Mouse (Mus musculus) A20 (cell line): ENCODE data around the gene Kif5c.

Experiments
- DNase-seq: peaks from one replicate; pipeline ENCODE4 v3.0.0-alpha.2; 2011; ENCODE audit warnings: low read depth, low spot score

Gene Kif5c

DNA sequence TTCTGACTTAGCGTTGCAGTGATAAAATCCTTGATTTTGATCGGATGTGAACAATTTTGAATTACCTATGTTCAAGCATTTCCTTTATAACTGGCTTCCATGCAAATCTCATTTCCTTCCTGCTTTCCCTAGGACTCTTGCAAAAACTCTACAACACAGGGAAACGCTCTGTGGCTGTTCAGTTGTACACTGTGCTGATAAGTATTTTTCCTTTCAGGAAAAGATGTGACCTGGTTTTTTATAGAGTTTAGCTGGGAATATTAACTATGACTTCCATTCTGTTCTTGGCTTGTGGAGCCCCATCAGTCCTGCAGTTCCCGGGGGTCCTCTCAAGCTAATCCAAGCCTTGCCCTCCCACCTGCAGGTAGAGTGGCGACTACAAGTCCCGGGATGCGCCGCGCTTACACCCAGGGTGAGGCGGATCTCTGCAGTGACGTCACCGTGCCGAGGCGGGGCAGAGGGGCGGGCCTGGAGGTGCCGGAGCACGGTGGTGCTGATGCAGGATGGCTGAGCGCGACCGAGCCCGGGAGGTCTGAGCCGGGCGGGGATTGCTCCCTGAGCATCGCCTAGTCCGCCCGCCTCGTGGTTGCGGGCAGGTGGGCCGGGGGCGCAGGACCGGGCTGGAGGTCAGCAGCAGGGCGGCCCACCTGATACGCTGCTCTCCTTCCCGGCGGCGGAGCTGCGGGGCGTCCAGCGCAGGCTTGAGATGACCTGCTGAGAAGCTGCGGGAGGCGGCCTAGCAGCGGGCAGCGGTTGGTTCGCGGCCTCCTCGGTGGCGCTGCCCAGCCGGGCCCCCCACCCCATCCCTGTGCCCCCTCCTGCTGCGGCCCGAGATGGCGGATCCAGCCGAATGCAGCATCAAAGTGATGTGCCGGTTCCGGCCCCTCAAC is at the start of gene Kif5c:
Kif5c (plus strand) TSS at position 470 of the 890 bp plus-strand sequence.
- DNase-seq, result no peak

DNA sequence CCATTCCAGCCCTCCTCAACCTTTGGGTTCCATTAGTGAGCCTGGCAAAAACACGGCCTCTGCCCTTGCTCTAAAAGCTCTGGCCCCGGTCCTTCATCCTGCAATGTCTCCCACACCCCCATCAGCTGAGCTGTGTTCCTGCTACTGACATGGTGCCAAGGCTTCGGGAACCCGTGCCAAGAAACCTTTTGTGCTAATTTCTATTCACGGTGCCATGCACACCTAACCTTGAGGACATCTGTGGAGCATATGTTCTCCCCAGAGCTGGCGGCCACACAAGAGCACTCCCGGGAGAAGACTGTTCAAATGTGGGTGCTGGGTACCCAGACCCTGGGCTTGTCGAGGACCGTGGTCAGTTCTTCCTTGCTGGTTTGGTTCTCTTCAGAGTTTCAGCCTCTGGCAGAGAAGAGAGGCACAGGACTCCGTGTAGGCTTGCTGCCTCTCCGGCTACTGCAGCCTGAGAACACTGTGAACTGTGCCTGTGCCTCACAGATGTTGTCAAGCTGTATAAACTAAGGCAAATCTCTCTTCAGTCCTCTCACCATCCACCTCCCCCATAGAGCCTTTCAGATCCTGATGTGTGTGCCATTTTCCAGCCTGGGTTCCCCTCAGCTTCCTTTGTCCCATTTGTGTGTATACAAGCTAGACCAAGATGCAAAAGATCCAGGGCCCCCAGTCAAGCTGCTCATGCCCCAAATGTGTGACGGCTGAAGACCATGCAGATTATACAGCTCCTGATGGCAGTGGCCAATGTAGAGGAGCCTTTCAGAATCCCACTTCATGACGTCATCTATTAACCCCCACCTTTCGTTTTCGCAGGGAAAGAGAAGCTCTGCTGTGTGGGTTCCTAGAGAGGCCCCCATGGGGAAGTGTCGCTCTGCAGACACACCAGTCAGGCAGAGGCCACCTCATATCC is 49.0 kb upstream of the Kif5c start:
- DNase-seq, result no peak

DNA sequence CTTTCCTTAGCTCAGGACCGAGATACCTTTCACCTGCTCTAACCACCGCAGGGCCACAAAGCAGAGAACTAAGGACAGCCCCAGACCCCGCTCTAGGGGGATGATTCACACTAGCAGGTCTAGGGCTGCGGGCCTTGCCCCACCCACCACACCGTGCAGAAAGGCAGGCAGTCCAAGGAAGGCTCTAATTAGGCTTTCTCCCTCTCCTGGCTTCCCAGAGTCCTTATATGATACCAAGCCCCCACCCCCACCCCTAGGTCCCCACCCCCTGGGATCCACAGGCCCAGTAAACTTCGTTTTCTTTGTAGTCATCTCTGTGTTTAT is 48.4 kb upstream of the Kif5c start:
- no peak for DNase-seq

DNA sequence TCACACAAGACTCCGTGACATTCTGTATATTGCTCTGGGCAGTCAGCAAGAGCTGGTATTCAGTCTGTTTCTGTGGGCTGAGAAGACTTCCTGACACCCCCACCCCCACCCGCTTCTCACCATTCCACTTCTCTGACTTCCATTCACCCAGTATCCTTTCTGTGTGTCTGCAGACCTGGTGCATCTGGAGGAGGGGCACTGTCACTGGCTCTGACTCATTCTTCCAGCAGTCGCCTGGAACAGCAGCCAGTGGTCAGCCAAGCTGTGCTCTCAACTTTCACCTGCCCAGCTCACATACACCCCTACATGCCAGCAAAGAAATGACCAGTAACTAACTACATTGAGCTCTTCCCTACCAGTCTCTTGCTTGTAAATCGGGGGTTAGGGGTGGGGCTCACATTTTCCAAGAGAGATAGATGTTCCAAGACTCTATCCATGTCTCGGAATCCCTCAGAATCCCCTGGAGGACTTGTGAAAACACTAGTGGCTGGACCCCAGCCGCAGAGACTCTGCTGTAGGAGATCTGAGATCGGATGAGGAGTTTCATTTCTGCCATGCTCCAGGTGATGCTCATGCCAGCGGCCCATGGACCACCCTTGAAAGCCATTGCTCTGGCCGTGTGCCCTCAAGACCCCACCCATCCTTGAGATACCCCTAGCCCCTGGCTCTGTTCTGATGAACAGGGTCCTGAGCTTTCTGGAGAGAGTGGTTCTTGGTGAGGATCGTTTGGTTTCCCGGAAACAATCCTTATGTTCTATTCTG is 47.8 kb upstream of the Kif5c start:
- no peak for DNase-seq

DNA sequence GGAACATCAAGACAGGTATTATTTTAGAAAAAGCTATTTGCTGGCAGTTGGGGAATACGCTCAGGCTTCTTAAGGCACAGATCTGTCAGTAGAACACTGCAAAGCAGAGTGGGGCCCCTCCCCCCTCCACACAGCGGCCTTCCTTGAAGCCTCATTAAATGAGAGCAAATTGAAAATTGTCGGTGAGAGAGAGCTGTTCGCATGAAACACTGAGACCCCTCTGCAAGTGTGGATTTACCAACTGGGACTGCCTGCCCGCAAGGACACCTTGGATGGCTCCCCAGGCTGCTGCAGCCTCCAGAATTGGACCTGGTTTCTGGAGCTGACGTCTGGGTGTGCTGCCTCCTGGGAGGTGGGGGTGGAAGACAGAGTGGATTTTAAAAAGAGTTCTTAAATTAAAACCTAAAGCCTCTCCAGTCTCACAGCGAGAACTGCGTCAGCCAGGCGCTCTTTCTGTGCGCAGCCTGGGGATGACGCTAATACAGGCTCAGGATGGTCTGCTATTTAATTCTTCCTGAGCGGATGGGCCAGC is 46.9 kb upstream of the Kif5c start:
- no peak for DNase-seq

DNA sequence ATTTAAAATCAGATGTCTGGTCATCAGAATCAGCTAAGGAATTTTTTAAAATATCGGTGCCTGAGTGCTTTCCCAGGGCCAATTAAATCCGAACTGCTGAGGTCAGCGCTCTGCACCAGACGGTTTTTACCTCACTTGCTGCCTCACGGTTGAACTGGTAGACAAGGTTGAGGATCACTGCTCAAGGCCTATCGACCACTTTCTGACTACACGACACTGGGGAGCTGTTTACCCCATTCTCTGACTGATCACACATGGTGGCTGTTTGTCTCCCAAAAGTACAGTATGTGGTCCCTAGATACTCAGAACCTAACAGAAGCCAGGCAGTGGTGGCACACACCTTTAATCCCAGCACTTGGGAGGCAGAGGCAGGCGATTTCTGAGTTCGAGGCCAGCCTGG is 46.4 kb upstream of the Kif5c start:
- DNase-seq, result no peak

DNA sequence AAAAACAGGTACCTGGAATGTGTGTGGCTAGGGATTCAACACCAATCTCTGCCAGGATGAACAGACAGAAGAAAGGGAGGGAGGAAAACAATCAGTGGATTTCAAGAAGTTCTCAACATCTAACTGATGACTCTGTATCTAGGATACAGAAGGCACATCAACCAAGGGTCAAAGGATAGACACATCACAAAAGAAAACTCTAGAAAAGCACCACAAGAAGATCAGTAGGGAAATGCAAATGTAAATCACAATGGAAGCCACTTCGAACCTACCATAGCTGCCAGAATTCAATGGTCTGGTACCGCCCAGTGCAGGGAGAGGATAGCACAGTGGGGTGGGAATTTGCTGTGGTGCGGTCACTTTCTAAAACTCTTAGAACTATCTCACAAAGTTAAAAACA is 45.8 kb upstream of the Kif5c start:
- DNase-seq, result no peak

DNA sequence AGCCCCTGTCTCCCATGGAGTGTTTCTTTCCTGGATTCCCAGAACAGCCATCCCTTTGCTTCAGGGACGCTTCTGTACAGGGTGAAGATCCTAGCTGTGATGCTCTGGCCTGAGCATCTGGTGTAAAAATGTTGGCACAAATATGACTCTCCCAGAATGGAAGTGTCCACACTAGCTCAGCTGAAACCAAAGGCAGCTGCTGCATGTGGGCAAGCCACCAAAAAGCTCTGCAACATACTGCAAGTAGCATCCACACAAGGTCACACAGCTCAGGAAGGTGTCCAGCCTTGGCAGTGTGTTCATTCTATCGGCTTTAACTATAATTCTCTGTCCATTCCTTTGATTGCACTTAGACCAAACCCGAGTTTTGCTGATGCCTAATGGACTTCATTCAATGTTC is 38.5 kb upstream of the Kif5c start:
- DNase-seq, result no peak

DNA sequence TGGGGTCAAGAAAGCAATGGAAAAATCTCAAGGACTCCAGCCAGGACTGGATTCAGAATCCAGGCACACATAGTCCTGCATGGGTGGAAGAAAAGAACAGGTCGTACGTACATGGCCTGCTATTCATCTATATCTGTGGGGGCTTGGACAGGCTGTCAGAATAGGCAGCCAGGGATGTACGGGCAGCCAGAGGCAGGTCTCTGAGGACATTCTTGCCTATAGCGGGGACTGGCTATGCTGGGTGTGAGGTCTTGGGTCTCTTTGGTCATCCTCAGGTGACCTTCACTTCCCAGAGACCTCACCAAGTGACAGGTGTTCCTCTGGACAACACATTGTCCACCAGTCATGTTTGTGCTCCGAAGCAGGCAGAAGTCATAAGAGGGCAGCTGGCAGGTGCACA is 36.6 kb upstream of the Kif5c start:
- no peak for DNase-seq

DNA sequence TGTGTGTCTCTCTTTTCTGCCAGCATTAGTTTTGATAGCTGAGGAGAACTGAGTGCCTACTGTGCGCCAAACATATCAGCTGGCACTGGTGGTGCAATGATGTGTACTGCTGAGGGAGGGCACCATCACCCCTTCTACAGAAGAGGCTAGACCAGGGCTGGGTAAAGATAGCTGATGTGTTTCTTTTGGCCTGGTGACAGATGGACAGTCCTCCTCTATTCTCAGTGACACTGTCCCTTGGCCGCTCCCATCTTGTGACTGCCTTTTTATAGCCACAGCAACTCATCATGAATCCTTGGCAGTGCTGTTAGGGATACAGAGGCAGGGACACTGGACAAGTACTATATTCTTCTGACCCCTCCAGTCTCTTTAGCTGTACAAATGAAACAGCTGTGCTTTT is 35.8 kb upstream of the Kif5c start:
- no peak for DNase-seq

DNA sequence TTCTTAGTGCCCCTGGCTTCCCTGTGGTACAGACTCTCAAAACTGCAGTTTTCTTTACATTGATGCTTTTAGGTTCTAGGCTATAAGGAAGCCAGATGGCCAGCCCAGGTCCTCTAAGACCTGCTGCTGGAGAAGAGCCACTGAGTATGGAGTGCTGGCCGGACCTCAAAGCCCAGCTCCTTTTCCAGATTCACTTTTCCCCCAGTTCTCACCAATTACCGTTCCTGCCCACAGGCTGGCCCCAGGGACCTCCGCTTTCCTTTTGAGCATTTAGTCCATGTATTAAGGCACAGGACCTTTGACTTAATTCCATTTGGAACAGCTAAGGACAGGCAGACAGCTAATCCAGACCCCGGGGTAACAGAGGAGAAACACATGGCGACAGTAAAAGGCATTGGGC is 28.6 kb upstream of the Kif5c start:
- DNase-seq, result no peak

DNA sequence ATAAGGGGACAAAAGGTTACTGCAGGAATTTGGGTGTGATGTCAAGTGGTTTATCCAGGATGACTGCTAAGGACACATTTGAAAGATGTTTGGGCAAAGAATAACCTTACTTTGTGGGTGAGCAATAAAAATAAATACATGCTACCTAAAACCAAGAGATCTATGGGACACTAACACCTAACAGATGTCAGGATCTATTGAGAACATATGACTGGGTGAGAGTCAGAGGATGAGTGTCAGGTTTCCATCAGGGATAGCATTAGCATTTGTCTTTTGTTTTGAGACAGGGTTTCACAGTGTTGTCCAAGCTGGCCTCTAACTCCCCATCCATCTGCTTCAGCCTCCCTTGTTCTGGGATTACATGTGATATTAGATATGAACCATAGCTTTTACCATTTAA is 26.2 kb upstream of the Kif5c start:
- no peak for DNase-seq

DNA sequence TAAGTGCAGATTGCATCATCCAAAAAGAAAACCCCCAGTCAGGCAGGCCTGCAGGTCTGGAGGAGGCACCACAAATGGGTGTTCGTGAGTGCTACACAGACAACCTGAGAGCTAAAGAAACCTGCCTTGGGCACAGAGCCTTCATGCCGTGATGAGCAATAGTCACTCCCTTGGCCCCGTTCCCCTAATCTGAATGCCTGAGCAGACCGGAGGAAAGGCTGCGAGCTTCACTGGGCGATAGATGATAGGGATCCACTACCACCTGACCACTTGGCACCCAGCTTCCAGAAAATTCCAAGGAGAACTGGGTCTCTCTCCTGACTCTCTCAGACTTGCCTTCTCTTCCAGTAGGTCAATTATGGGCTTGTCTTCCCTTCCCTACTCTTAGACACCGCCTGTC is 24.2 kb upstream of the Kif5c start:
- DNase-seq, result no peak

DNA sequence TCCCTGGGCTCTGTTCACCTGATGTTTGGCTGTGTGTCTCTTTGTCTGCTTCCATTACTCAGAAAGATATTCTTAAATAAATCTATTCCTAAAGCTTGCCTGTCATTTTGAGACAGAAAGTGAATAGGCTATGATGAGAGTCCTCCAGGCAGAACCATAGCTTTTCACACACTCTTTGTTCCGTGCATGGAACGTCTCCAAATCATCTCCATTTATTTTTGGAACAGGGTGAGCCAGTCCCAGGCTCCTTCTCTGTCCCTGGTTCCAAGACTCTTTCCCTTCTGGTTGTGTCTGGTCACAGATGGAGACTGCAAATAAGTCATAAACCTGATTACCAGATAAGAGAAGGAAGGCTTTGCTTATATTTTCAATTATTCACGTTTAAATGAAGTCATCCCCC is 22.8 kb upstream of the Kif5c start:
- DNase-seq, result no peak

DNA sequence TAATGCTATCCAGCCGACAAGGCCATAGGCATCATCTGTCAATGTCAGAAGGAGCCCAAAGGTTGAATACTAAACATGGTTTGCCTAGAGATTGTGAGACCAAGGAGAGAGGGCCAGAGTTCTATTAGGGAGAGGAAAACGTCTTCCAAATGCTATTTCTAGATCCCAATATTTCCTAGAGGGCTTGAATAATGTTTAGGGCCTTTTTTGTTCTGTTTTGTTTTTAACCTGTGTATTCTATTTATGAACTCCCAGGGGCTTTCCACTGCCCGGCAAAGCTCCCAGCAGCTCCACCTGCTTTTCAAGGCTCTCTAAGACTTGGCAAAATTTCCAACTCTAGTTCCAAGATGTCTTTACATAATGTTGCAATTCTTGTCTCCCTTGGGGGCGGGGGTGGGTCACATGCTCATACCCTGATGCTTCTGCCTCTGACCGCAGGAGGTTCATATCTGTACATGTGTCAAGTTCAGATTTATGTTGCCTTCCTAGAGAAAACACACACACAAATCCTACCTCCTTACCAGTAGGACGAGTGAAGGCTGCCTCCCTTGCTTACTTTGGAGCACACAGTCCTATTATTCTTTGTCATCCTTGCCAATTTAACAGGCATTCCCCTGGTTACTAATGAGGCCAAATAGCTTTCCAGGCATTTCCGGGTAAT is 18.9 kb upstream of the Kif5c start:
- DNase-seq, result no peak

DNA sequence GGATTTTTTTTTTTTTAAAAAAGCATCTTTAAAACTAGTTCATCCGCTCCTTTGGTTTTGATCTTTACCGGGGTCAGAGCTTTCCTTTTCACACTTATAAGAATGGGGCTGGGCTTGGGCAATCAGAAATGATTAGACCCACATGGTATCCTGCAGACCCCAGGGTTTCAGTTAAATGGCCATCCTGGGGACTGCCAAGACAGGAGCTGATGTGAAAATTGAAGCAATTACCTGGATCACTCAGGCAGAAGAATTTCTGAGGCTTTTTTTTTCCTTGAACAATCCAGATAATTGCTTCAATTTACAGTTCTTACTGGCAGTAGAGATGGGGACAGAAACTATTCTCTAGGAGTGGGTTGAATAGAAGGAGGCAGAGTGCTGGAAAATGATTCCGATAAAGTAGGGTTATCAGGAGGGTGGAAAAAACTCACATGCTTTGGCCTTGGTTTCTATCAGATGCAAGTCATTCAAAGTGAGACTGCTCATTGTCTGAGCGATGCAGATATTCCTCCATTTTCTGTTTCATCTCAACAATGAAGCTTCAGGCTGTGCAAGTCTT is 16.2 kb upstream of the Kif5c start:
- DNase-seq, result no peak

DNA sequence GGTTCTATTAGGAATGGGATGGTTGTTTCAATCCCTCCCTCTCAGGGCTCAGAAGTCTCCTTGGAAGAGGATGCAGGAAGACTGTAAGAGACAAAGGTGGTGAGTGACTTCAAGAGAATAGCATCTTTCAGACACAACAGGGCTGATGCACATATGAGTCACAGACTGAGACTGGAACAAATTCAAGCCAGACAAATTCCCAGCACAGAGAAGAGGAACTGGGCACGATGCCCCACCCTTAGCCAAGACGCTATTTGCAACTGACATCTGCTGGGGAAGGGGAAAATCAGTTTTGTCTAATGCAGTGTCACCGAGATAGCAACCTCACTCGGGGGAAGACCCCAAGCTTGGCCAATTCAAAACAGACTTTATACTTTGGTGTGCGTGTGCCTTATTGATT is 9.5 kb upstream of the Kif5c start:
- peak; percentile 59 for DNase-seq

DNA sequence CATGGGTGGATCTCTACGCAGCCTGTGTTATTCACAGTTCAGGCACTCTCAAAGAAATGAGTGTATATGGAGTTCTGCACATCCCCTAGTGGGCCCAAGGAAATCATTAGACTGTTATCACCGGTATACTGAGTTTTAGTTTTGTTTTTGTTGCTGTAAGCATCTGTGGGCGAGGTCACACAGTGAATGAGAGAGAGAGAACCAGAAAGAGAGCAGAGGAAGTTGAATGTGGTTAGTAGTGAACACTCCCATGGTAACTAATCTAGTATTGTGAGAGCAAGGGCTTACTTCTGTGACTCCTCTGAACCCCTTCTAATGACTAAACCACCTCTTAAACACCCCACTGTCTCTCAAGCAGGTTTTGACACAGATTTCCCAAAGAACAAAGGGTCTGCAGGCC is 2.3 kb upstream of the Kif5c start:
- DNase-seq, result no peak

DNA sequence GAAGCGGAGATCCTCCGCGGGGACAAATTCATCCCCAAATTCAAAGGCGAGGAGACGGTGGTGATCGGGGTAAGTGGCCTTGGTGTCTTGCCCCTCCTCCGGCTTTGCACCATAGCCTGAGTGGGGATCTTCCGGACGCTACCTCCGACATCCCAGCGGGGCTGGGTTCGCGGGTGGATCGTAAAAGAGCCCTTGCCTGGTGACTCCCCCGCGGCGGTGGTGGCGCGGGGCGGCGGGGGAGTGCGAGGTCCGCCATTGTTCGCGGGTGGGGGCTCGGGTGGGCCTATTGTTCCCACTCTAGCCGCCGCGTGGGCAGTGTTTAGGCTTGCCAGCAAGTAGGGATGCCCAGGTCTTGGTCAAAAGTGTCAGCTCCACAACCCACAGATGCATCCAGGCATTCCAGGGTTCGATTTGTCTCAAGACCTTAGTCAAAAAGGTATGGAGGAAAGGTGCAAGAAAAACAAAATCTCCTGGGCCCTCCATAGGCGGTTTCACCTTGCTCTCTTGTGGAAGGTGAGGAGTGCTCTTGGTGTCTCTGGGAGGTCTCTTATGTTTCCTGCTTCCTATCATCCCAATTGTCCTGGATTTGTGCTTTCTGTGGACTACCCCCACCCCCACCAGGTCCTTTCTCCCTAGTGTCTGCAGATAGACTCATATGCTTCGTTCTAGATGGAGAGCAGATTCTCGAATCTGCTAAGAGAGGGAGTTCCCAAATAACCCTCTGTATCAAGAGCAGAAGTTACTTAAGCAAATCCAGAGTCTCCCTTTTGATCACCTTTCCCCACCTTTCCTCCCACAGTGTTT is 823 bp downstream of the Kif5c start:
- DNase-seq, result no peak

DNA sequence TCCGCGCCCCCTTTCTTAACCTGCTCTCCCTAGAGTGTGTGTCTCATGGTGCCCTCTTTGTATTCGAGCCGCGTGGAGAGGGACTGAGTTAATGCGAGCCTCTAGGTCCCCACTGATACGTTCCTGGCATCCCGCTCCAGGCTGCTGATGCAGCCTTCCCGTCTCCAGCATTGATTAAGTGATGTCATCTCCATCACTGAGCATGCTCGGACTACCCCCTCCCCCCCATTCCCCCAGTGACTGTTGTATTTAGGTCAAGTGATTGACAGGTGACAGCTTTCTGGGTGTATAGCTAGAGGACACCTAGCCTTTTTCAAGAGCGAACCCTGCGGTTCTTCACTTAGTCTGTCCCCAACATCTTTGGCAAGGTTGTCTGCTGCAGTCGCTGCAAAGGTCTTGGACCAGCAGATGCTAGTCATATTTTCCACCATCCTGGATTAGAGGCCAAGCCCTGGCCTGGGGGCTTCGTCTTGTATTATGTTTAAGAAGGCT is 1.6 kb downstream of the Kif5c start:
- no peak for DNase-seq
